Mouse (Mus musculus) stomach, postnatal 0 days (tissue): ENCODE data around the gene Rabep1.

Experiments
- CTCF ChIP-seq: IDR thresholded peaks from 2 replicates; pipeline ENCODE4 v1.5.1; 2016; ENCODE audit warnings: antibody characterized with exemption, low read depth, mild to moderate bottlenecking, moderate library complexity
- EP300 ChIP-seq: optimal IDR thresholded peaks from 2 replicates; pipeline ENCODE3; 2016; ENCODE audit warnings: antibody characterized with exemption

DNA sequence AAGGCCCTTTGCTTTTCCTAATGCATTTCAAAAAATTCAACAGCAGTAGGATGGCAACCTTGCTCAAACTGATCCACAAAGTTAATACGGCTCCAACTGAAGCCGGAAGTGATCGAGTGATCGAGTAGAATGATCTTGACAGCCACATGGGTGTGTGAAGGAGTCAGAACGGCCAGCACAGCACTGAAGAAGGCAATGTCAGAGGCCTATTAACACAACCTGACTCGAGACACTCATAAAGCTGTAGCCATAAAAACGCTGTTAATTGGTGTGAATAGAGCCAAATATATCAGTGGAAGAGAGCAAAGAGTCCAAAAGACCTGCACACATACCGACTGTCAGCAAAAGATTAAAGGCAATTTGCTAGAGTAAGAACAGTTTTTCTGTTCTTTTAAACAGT lies 24.5 kb upstream of the Rabep1 start:
- TF ChIP-seq EP300 (no peak), CTCF (no peak)
